Mouse (Mus musculus) urinary bladder, postnatal 4 days (tissue): Measurements from ENCODE around the gene Phf3.
"Not testable (repeated sequence)": the region's sequence is repeated elsewhere in the genome, so short reads cannot be mapped to it uniquely, and the experiment has no call there.

Experiments
- DNase-seq, 2 experiments: peaks; one replicate each; pipeline ENCODE4 v3.0.0; 2021 to 2022; ENCODE audit warnings: low spot score in 2 of 2

Phf3 gene

GRCm38 (mm10) chr1:30873541-30874260 is at the start of gene Phf3:
Phf3 (minus strand) TSS chr1:30873921.
- DNase-seq, result peak; percentile 84 to 87

DNA sequence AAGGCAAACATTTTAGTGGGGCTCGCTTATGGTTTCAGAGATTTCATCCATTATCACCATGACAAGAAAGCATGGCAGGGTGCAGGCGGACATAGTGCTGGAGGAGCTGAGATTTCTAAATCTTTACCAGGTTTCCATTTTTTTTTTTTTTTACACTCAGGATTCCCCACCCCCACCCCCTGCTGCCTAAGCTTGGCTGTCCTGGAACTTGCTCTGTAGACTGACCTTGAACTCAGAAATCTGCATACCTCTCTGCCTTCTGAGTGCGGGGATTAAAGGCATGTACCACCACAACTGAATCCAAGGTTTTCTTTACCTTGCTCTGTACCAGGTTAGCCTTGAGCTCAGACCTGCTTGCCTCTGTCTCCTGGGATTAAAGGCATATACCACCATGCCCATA is 48.5 kb upstream of the Phf3 start:
- DNase-seq, result no peak

DNA sequence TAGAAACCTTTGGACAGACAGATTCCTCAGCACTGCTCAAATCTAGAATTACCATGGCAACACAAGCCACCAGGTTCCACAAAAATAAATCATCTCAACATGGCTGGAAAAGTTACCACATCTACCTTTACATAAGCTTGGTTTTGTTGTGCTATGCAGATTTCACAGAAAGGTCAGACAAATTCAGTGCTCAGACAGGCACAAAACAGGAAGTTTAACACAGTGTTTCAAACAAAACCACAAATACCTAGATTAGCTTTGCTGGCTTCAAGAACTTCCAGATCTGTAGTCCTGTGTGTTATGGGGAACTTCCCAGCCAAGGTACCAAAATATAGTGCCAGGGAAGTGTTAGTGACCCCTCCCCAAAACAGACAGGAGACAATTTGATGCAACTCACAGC is 47.5 kb upstream of the Phf3 start:
- no peak for DNase-seq

DNA sequence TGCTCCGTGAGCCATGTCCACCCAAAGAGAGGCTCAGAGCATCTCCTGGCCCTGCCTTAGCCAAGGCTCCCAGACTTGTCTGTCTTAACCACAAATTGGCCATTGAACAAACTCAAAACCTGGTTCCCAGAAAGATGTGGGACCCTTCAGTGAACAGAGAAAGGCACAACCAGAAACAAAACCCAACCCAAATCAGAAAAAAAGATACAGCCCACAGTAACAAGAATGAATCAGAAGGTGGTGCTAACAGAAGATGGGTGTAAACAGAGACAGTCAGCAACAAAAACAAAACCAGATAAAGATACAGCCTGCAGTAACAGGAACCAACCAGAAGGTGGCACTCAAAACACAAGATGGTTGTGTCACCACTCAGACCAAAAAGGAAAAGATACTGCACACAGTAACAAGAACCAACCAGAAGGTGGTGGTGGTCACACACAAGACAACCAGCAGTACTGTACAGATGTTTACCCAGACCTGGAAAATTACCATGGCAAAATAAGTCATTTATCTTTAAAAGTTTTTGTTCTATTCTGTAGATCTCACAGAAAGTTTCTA is 47.0 kb upstream of the Phf3 start:
- no peak for DNase-seq

- no peak for DNase-seq
Measured at GRCm38 (mm10) chr1:30910172-30910571, 36.5 kb upstream of the Phf3 start.

- DNase-seq, result no peak
Measured at GRCm38 (mm10) chr1:30908797-30909196, 35.1 kb upstream of the Phf3 start.

- DNase-seq, result no peak
Measured at GRCm38 (mm10) chr1:30903480-30904218, 29.9 kb upstream of the Phf3 start.

GRCm38 (mm10) chr1:30898691-30899090 is 25.0 kb upstream of the Phf3 start:
- DNase-seq, result no peak

- DNase-seq, result not testable (repeated sequence)
Measured at GRCm38 (mm10) chr1:30895366-30895765, 21.6 kb upstream of the Phf3 start.

DNA sequence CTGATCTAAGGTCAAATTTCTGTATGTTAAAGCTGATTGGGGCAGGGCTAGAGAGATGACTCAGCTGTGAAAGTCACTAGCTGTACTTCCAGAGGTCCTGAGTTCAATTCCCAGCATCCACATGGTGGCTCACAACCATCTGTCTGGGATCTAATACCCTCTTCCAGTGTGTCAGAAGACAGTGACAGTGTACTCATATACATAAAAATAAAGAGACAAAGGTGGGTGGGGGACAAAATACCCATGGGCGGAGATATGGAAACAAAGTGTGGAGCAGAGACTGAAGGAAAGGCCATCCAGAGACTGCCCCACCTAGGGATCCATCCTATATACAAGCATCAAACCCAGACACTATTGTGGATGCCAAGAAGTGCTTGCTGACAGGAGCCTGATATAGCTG is 10.1 kb upstream of the Phf3 start:
- not testable (repeated sequence) for DNase-seq

- DNase-seq, result no peak
Measured at GRCm38 (mm10) chr1:30875746-30876145, 2.0 kb upstream of the Phf3 start.

DNA sequence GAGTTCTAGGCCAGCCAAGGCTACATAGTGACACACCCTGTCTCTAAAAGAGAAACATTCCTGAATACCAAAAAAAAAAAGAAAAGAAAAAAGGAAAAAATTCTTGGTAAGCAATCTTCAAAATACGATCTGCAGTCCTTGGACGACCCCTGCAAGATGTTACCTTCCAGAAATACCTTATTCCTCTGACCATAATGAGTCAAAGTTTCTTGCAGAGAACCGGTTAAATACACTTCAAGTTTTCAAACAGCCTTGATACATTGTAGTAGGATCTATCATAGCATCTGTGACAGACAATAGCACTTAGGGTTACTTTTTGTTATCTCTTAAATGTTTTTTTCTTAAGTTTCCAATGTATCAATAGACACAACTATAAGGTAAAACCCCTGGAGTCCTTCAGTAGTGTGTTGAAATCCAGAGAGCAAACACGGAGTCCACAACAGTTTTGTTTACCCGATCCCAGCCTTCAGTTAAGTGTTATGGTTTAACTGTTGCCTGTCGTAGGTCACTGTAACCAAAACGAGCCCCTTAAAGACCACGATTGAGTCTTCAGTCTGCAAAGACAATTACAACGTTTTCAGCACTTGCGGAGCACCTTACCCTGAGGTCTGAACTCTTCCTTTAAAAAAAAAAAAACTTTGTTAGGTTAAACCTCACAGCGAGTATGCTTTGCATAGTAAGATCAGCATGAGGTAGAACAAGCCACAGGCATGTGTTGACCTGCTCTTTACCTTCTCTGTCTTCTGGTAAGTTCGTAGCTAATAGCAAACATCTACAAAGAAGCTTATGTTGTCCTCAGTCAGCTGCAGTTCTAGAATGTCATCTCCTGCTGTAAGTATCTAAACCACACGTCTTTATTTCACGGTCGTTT is 775 bp upstream of the Phf3 start:
- no peak for DNase-seq

- no peak for DNase-seq
Measured at GRCm38 (mm10) chr1:30872836-30873540, 733 bp downstream of the Phf3 start.

GRCm38 (mm10) chr1:30867786-30868185 is 5.9 kb downstream of the Phf3 start:
- DNase-seq, result no peak

- DNase-seq, result no peak
Measured at GRCm38 (mm10) chr1:30852518-30852917, 21.2 kb downstream of the Phf3 start.

- DNase-seq, result no peak
Measured at GRCm38 (mm10) chr1:30851920-30852319, 21.8 kb downstream of the Phf3 start.

DNA sequence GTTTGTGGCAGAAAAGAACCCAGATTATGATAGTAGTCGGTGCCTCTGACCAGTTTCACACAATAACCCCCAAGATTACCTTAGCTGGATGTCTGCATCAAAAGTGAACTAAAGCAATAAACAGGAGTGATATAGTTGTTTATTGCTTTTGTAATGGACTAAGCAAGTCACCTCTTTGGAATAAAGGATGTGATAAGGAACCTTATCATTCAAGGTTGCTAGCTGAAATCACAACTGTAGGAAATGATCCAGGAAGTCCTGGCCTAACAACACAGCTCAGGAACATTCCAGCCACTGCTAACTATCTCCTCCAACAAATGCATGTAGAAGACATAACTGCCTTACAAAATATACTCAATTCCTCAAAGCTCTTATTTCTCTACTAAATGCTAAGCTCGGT is 22.8 kb downstream of the Phf3 start:
- no peak for DNase-seq

- DNase-seq, result no peak
Measured at GRCm38 (mm10) chr1:30849955-30850354, 23.8 kb downstream of the Phf3 start.

DNA sequence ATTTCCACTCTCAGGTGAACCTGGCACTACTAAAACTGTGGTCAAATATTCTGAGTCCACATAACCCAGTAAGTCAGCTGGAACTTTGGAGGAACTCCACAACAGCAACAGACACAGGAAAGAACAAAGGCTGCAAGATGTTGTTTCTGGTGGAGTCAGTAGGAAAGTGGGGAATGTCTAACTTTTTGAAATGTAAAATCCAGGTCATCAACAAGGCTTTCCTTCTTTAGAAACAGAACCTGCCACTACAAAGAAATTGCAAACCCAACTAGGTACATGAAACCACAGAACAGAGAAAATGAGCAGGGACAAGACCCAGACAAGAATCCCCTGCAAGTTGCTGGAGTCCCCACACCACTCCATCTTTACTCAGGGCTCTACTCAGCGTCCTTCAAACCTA is 26.0 kb downstream of the Phf3 start:
- DNase-seq, result no peak

DNA sequence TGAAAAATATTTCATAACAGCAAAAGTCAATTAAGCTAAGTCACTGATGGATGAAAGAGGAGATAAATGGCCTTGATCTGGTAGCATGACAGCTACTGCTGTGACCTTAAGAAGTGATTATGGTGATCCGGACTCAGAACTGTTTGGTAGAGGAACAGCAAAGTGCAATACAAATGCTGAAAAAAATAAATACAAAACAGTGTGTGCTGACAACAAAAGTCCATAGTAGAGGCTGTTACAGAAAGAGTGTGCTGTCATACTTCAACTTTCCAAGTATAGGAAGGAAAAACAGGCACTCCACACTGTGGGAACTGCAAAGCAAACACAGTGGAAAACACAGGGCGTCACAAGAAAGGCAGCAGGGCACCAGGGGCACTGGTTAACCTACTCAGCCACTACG is 34.1 kb downstream of the Phf3 start:
- no peak for DNase-seq

DNA sequence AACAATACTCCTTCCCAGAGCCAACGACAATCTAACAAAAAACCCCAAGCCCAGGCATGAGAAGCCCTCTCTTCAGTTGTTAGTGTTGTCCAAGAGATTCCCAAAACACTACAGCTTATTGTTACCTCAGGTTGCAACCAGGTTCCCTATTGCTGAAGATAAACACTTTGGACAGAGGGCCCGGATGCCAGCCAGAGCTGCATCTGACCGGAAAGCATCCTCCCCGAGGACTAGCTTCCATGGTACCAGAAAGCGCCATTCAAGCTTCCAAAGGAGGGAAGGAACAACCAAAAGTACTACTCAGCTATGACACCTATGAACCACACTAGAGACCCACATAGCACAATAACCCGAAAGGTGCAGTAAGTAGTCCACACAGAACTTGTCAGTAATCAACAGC is 38.2 kb downstream of the Phf3 start:
- DNase-seq, result no peak
